Mouse (Mus musculus) c-Kit-negative CD71-positive TER-119-positive erythroid progenitor cells, embryonic 14.5 days (primary cell): ENCODE measurements at regions not wholly inside any gene's neighbourhood (a gene's known extent, or its start where the extent isn't known, plus 50 kb on each side); places are given as distances from the start of the nearest gene placed in this dataset.

Source experiments
- DNase-seq: peaks from one replicate; pipeline ENCODE4 v3.0.0-alpha.2; 2013; ENCODE audit warnings: low read depth, low spot score

DNA sequence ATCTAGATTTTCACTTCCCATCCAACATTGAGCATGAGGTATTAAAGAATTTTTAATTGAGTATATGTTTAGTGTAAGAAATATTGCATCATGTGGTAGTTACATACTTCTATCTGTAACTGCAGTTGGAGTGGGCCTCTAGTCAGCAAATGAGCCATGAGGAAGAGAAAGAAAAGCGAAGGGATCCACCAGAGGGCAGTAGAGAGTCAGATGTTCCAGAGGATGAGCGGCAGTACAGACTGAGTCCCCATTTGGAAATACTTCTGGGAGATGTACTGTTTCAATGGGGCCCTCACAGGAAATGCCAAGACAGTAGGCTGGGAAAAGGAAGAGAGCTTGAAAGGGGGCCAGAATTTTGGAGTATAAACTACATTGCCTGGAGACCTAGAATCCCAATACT, 221.2 kb downstream of the Myh15 start:
- peak; percentile 32 for DNase-seq

DNA sequence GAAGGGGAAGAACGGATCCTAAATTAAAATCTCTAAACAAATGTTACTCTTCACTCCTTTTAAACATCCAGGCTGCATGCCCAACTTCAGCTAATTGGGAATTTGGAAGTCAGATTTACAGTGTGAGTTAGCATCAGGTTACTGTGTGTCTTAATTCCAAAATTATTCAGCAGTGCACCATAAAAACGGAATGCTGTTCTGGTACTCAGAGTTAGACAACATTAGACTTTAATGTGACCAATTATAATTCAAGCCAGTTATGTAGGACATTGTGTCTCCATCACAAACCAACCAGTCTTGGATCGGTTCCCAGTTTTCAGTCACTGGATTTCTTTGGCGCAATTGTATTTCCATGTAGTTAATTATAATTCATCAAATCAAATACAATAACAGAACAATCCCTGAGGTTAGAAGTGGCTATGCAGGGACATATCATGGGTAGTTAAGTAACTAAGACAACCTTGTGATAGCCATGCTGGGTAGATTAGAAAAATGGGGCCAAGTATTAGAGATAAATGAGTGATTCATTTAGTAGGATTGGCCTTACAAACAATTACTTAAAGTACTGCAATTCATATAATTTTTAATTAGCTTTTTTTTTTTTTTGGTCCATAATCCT, 230.9 kb downstream of the Myh15 start:
- no peak for DNase-seq

DNA sequence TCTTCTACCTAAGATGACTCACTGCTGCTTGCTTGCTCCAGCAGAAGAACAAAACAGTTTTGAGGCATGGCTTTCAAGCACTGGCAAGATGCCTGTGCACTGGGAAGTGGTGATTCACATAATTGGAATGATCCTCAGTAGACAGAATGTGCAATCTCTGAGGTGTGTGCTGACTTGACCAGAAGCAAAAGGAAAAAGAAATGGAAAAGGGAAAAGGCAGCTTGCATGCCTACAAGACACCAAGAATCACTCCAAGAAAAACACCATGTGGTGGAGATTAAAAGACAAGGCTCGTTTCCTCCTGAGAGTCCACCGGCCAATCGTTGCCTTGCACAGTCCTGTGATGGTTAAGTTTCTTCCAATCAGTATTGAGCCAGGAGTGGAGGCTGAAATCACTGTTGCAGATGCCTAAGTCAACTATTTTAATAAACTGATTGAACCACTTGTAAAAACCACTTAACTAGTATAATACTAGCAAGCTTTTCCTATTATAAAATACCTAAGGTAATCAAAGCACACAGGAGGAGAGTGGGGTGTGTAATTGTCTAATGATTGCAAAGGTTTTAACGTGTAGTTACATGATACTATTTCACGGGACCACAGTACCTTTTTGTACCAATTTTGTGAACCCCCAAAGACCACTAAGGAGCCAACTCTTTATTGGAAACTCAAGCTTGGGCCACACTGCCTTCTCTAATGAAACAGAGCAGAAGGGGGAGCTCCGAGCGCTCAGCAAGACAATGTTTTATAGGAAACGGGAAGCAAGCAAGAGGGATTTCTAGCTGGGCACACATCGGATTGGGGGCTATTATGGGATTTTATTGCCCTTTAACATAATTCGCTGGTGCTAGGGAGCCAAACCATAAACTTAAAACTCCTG, 232.2 kb downstream of the Myh15 start:
- no peak for DNase-seq

DNA sequence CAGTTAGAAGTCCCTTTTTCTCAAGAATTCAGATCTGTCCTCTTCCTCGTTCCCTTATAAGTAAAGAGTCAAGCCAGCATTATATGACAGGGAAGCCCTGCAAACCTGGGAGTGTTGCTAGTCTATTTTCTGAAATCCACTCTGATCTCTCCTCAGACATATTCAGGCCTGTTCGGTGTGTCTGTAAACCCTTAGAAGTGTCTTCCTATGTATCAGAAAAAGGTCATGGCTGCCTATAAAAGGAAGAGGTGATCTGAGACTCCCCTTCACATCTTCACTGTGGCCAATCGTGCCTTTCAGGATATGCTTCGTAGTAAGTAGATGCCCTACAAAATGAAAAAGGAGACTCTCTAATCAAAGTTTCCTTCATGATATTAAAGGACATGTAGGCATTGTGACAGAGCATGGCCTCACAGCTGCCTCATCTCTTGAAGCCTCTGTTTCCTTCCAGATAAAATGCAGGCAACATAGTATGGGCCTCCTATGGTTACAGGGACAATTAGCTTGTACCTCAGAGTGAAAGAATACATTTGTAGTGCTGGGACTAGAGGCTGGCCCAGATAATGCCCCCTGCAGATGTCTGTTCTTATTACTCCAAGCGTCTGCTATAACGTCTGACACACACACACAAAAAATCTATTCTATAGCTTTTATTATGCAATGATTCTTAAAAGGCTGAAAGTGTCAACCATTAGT, 246.5 kb downstream of the Myh15 start:
- no peak for DNase-seq

DNA sequence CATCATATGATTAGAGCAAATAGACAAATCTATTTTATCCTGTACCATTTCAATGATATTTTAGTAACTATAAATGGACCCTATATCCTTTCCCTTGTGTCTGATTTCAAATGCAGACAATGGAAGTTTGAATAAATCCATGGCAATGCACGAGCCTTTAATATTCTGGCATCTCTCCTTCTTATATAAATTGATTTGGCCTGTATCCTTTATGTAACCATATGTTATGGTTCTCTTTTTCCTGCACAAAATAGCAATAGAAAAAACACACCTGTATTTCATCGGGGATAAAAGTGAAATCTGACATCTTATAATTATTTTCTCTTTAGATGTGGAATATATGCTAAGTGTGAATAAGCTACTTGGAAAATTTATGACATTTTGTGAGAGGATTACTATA, 247.1 kb downstream of the Myh15 start:
- DNase-seq = no peak

DNA sequence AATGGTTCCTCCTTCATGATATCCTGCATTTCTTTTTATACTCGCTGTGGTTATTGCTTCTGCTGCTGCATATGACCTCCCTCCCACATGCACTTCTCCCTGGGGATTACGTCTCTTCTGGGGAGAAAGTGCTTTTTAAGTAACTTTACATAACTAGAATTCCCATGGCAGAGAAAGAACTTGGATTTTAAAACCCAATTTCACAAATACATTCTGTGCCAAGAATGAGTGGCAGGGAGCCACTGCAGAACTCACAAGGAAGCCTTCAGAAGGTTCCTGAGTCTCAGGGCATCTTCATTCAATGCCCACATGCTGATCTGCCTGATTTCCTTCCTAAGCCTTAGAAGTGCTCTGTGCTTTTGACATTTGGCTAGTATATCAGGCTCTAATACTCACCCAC, 259.8 kb downstream of the Myh15 start:
- DNase-seq = no peak

DNA sequence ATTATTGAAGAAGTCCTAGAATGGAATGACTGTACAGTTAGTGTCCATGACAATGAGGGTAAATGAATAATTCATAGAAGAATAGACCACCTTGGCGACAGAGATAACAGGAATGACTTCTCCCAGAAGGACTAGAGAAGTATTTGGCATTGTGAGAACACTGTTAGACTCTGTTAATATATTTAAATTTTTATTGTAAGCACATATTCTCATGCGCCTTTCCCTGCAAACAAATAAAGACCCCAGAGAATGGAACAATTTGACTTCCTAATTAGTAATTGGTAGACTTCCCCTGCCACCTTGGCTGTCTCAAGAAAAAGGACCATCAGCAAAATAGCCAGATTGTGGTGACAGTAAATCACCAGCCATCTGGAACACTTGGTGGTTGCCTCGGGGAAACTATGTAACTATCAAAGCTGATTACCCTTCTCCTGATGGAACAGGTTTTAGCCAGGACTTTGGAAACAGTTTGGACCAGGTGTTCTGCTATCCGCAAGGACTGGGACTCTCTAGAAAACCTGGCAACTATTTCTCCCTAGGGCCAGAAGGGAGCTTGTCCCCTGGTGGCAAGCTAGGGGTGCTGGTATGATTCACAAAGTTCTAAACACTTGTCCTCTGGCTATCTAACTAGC, 261.9 kb downstream of the Myh15 start:
- no peak for DNase-seq

DNA sequence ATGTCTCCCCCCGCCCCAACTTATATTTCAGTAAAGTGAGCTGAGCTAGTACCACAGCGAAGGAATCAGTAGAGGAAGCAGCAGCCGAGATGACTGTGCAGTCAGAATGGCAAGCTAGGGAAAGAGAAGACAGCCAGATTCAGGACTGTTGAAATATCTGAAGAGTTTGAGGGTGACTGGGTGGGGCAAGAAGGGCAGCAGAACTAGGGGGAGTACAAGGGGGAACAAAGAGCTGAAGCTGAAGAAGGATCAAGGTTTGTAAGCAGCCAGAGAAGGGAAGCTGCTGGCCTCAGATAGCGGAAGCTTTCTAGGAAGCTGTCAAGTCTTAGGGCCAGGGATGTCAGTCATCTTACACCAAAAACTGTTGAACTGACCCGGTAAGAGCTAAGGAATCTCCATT, 262.5 kb downstream of the Myh15 start:
- DNase-seq = no peak

DNA sequence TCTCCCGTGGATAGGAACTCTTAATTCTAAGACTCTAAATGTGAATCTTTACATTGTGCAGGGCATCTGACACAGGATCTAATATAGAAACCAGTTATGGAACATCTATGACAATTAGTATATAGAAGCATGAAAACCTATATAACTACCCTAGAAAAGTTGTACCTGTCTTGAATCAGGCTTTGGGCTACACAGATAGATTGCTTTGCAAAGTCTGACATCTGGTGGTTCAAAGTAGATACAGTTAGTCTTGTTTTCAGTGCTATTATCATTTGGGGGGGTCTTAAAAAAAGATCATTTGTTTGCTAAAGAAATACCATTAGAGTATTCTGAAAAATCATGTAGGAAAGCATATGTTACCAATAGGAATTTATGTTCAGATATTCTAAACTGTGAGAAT, 264.7 kb downstream of the Myh15 start:
- no peak for DNase-seq

DNA sequence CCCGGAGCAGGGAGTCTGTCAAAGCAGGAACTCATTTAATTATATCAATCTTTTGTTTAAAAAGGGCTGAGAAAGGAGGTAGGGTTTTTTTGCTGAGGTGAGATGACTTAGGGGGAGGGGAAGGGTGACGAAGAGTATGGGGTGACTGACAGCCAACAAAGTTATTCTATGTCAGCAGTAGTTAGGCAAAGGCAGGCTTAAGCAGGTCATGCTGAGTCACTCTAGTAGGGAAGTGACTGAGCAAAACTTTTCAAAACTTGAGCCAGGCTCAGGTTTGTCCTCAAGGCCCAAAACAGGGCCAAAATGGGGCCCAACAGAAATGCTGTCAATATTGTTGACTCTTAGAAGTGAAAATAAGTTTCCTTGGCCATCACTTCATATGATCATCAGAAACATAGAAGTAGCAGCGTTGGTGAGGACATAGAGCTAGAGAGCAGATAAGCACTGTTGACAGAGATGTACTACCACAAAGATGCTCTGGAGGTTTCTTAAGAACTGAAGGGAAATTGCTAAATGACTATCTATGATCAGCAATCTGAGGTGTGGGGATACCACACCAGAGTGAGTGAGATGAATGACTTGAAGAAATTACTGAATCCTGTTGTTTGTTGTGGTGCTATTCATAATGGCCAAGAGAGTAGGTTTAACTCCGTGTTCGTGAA, 273.6 kb downstream of the Myh15 start:
- no peak for DNase-seq

DNA sequence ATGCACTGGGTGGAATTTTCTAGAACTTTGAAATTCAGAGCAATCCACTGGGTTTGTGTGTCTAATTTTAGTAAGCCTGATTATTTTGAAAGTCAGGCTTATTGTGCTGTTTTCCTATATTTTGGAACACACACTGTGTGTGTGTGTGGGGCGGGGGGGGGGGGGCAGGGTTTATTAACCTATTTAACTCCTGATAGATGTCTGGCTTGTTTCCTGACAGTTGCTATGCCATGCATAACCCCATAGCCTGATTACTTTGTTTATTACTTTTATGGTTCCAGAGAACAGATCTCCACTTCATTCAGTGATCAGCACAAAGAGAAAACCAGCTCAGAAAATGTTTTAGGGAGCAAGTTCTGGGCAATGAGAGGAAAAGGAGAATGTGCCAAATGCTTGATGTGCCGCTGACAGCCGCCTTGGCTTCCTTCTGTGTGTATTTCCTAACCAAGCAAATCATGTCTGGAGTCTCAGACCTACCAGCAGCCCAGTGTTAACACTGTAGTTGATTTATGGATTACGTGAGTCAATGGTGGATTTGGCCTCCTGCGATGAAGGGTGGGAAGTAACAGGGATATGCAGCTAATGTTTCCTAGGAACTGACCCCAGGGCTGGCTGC, 274.9 kb downstream of the Myh15 start:
- DNase-seq = no peak

DNA sequence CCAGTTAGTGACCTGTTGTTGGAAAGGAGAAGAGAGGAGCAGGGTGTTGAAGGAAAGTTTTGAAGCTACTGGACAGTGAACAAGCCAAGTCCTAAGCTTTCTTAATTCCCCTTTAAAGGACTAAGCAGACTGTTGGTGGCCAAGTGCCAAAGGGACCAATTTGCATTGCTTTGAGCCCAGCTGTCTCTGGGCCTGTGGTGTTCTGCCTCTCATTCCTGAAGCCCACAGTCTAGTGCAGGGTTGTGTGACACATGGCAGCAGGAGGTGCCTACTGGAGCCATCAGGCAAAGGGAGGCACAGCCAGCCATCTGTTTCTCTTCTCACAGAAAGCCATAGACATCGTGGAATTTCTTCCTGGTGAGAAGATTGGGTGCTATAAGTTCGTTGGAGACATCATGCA, 278.6 kb downstream of the Myh15 start:
- DNase-seq = no peak

DNA sequence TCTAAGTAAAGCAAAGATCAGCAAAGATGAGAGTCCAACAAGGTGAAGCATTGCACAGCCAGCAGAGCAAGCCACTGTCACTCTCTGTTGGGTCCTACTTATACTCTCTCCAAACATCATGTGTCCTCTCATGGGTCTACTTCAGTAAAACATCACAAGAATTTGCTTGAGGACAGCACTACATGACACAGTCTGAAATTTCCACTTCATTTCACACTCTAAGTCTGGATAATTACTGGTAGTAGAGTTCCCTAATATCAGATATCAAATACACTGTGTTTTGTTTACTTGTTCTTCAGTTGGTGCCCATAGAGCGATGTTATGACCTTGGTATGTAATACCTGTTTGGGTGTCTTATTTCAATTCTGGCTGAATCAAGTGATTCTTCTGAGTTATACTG, 280.7 kb downstream of the Myh15 start:
- DNase-seq = no peak

DNA sequence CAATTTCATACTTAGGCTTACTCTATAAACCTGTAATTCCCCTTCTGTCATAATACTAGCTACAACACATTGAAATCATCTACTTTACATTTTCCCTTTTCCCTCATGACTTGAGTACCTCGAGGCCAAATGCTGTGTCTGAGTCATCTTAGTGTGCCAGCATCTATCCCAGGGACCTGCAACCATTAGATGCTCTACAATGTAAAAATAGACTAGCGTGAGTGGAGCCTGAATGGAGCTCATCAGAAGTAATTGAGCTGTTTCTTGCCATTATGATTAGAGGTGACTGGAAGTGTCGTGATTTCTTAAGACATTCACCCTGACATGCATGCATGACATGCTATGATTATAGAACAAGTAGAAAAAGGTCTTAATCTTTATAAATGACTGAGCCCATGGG, 301.1 kb downstream of the Myh15 start:
- no peak for DNase-seq

DNA sequence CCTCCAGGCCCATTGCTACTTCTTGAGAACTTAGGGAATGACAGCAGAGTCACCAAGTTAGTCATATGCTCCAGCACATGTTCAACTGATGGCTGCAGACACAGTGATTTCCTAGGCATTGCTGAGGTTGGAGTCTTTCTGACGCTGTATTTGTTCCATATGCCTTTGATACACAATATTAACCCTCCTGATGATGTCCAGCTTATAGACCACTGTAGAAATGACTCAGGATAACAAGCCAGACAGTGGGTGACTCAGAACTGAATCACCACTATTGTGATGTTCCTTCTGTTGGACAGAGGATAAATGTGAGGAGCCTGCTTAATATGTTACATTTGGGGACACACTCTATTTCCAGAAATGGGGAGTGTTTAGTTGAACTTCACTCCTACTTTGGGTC, 304.4 kb downstream of the Myh15 start:
- no peak for DNase-seq

DNA sequence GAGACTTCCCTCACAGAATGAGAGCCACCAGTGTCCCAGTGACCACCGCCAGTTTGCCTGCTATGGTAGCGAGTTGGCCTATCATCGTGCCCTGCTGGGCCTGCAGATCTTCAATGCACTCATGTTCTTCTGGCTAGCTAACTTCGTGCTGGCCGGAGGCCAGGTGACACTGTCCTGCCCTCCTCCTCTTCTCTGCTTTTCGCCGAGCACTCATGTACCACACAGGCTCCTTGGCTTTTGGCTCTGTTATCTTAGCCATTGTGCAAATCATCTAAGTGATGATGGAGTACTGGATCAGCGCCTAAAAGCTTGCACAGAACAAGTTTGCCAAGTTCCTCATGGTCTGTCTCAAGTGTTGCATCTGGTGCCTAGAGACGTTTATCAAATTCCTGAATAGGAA, 312.2 kb downstream of the Myh15 start:
- no peak for DNase-seq

DNA sequence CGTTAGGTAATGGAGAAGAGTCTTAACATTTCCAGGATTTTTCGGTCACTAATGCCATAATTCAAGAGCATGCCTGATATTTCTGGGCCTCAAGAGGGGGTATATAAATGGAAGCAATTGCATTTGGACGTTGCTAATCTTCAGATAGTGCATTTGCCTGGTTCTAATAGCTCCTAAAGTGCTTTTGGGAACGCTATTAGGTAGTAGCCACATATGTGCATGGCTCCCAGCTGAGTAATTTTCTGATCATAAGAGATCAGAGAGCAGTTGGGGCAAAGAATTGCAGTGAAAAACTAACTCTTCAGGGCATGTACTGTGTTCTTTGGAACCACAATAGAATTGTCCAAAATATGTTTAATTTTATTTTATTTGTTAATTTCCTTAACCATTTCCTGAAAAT, 317.8 kb downstream of the Myh15 start:
- no peak for DNase-seq

DNA sequence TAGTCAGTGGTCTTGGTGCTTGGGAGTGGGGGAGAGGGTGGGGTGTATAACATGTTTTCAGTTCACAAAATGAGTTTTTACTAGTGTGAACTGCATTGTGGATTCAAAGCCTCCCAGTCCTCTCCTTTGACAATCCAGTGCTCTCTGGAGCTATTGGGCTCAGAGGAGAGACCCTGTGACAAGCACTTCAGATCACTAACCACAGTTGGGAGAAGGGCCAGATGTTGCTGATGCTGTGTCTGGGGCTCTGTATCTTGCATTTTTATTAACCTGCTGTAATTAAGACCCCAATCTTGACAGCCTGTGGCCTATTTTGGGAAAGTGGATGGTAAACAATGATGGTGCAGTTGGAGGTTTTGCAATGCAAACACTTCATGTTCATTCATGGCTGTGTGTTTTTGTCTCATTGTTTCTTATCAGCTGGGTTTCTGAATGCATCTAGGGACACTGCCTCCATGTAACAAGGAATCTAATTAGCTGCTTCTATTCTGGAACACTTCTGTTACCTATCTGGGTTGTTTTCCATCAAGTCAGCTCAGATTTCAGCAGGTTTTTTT, 320.0 kb upstream of the Ift57 start:
- DNase-seq = no peak

DNA sequence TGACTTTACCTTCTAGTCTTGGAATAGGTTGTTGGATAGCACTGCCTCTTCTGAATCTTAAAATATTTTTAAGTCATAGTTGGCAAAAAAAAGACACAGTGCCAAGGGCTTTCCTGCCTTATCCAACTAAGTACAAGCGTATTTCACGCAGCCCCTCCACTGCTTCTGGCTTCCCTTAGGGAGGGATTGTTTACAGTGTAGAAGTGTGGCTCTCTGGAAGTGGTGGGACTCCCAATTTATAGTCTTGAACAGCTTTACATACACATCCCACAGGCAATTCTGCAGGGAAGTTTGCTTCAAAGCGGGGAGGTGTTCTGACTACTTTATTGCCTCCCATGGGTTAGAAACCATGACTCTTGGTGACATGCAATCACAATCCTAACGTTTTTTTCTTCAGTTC, 310.9 kb upstream of the Ift57 start:
- no peak for DNase-seq

DNA sequence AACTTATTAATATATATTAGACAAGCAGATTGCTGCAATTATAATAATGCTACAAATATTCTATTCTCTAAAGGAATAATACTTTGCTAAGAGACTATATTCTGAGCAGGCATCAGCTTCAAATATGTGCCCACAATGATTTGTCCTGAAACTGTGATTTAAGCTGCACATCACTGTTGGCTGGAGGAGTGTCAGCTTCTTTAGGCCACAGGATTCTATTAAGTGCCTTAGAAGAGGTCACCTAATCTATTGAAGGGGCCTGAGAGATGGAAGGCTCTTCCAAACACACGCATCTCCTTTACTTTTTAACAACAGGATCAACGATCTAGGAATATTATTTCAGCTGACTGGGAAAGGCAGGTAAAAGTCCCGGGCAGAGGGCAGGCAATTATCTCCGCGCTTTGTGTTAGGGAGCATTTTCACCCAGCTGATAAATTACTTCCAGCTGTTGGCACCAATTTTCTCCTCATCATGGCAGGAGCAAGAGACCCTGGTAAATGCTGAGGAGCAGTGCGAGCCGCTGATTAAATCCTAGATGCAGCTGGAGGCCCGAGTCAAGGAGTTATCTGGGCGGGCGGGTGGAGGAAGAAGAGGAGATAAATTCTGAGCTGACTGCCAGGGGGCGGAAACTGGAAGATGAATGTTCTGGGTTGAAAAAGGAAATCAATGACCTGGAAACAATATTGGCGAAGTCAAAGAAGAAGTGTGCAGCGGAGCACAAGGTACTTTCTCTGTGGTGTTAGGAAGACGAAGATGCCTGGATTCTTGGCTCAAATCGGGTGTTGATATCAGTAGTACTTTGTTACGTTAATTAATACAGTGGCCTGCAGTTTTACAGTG, 290.9 kb upstream of the Ift57 start:
- no peak for DNase-seq
